Mouse (Mus musculus) intestine, postnatal 0 days (tissue): ENCODE measurements at regions not wholly inside any gene's neighbourhood (a gene's known extent, or its start where the extent isn't known, plus 50 kb on each side); places are given as distances from the start of the nearest gene placed in this dataset.

Experiments used
- ATAC-seq: fragments of 200-750 bp; cut with Nextera tagmentation; 2 replicates; pipeline ENCODE4 v1.8.0; 2017; ENCODE audit warnings: mild to moderate bottlenecking, moderate TSS enrichment, moderate library complexity
- H3K27ac ChIP-seq: fragments of 300-500 bp; sonication (generic); 2 replicates; pipeline ENCODE4 v1.5.1; 2014; ENCODE audit warnings: mild to moderate bottlenecking, low read depth, low read length, moderate library complexity
- H3K27me3 ChIP-seq: fragments of 300-500 bp; sonication (generic); replicated peaks from 2 replicates; pipeline ENCODE4 v1.6.1; 2014; ENCODE audit warnings: low read length, mixed read lengths; ENCODE audit not compliant: control insufficient read depth, insufficient read depth
- H3K36me3 ChIP-seq: fragments of 300-500 bp; sonication (generic); 2 replicates; pipeline ENCODE4 v1.6.1; 2014; ENCODE audit warnings: mild to moderate bottlenecking, moderate library complexity; ENCODE audit not compliant: control insufficient read depth, insufficient read depth
- H3K4me1 ChIP-seq: fragments of 300-500 bp; sonication (generic); replicated peaks from 2 replicates; pipeline ENCODE4 v1.6.1; 2014; ENCODE audit warnings: antibody characterized with exemption, low read length, mixed read lengths; ENCODE audit not compliant: control insufficient read depth, insufficient read depth
- H3K4me2 ChIP-seq: fragments of 300-500 bp; sonication (generic); replicated peaks from 2 replicates; pipeline ENCODE4 v1.6.1; 2014; ENCODE audit warnings: low read depth, mild to moderate bottlenecking, moderate library complexity
- H3K4me3 ChIP-seq: fragments of 300-500 bp; sonication (generic); 2 replicates; pipeline ENCODE4 v1.5.1; 2014; ENCODE audit warnings: low read depth, low read length
- H3K9ac ChIP-seq: fragments of 300-500 bp; sonication (generic); 2 replicates; pipeline ENCODE4 v1.6.1; 2014; ENCODE audit warnings: mild to moderate bottlenecking, low read depth, low read length
- H3K9me3 ChIP-seq: fragments of 300-500 bp; sonication (generic); 2 replicates; pipeline ENCODE4 v1.6.1; 2016; ENCODE audit warnings: mixed run types; ENCODE audit not compliant: control insufficient read depth
- CTCF ChIP-seq: sonication (generic); IDR thresholded peaks from 2 replicates; pipeline ENCODE4 v1.5.1; 2016; ENCODE audit warnings: low read depth, mild to moderate bottlenecking, control low read depth, antibody characterized with exemption, moderate library complexity
- WGBS: fragments of 180-500 bp; shearing (Covaris S2); extraction: QIAGEN DNeasy Blood & Tissue Kit; methylation state at CpG from one replicate; pipeline ENCODE4 v1.1.7; 2014; 5-methylcytosine and 5-hydroxymethylcytosine counted together

DNA sequence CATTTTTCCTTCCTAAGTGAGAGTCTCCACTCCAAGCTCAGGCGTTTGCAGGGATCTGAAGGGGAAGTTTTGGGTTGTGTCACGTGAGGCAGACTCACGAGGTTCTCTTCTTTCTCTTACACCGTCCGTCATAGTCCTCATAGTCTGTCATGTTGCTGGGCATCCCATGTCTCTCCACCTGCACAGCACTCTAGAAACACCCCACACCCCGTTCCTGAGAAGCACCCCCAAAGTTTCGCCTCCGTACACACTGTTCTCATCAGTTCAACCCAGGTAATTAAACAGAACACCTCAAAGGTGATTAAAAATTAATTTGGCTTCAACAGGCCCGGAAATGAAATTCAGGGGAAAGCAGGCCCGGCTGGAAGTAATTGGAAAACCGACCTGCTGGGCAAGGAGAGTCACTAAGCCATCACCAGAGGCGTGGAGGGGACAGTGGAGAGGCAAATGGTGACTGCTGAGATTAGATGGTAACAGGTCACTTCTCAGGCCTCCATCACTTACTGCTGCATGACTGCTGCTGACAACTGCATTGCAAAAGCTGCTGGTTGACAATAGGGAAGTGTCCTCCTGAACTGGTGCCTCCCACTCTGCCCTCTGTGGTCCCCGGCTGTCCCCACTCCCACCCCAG, 63.1 kb upstream of the Smndc1 start:
- WGBS: 85% methylated on average over 13 of the region's 13 CpGs
- TF ChIP-seq CTCF: no peak
- no peaks in the 10 kb centered on the region for H3K36me3 ChIP-seq

DNA sequence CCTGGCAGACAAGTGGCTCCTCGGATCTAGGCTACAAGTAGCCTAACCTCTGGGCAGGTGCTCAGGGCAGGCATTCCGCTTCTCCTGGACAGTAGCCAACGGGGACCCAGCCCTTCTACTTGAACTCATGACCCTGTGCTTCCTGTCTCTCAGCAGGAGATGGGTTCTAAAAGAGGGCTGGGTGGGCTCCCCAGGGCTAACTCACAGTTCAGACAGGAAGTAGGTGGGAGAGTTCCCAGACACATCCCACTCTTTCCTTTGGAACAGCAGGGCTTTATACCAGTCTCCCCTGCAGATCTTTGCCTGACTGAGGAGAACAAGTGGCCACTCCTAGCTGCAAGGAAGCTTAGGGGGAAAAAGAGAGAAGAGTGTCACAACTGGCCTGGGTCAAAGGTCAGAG, 62.0 kb upstream of the Smndc1 start:
- Histone ChIP-seq H3K27me3 (no peaks in the 10 kb centered on the region), H3K9me3 (no peaks in the 10 kb centered on the region), H3K36me3 (no peaks in the 10 kb centered on the region), H3K9ac (peak overlapping the region; percentile 38; the same call in 1 of the 2 replicates), H3K4me1 (peaks cover 37% of the 10 kb centered on the region), H3K4me3 (no peak overlapping the region), H3K27ac (0 out of 2 replicates have a peak overlapping the region, but pooled peaks have one; percentile 21), H3K4me2 (no peak overlapping the region)
- TF ChIP-seq CTCF: no peak
- WGBS: 22% methylated on average over 3 of the region's 3 CpGs
- ATAC-seq: no peak

More for the DNA sequence above, 63.1 kb upstream of the Smndc1 start:
- H3K27ac ChIP-seq: no peak overlapping the region
- no peak overlapping the region for H3K4me2 ChIP-seq
- H3K9me3 ChIP-seq: no peaks in the 10 kb centered on the region
- no peaks in the 10 kb centered on the region for H3K27me3 ChIP-seq
- peaks cover 33% of the 10 kb centered on the region for H3K4me1 ChIP-seq
- no peak overlapping the region for H3K9ac ChIP-seq
- no peak overlapping the region for H3K4me3 ChIP-seq
- ATAC-seq: no peak

DNA sequence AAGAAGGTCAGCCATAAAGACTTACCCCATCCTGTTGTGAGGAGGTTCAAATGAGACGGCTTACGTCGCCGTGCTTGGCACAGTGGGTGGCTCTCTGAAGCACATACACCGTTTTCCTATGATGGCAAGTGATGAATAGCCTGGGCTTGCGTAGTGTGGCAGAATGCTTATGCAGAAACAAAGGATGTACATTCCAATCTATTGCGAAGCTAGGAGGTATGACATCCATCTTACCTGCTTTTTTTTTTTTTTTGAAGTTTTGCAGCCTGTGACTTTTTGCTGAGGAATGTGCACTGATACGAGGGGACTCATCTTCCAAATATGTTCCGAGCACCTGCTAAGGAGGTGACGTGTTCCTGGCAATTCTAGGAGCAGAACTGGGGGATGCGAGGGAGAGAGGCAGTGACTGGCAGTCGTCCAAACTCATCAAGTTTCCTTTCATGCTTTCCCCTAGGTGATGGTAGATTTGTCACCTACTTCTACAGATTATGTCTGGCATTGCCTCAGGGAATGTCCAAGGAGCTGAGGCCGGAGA, 61.1 kb upstream of the Smndc1 start:
- 69% methylated on average over 13 of the region's 13 CpGs for WGBS
- Histone ChIP-seq H3K4me1 (peaks cover 37% of the 10 kb centered on the region), H3K9me3 (no peaks in the 10 kb centered on the region), H3K9ac (no peak overlapping the region), H3K27me3 (no peaks in the 10 kb centered on the region), H3K4me3 (no peak overlapping the region), H3K36me3 (no peaks in the 10 kb centered on the region), H3K27ac (peak overlapping the region; percentile 76; the same call in 1 of the 2 replicates), H3K4me2 (no peak overlapping the region)
- no peak for TF ChIP-seq CTCF
- no peak for ATAC-seq

DNA sequence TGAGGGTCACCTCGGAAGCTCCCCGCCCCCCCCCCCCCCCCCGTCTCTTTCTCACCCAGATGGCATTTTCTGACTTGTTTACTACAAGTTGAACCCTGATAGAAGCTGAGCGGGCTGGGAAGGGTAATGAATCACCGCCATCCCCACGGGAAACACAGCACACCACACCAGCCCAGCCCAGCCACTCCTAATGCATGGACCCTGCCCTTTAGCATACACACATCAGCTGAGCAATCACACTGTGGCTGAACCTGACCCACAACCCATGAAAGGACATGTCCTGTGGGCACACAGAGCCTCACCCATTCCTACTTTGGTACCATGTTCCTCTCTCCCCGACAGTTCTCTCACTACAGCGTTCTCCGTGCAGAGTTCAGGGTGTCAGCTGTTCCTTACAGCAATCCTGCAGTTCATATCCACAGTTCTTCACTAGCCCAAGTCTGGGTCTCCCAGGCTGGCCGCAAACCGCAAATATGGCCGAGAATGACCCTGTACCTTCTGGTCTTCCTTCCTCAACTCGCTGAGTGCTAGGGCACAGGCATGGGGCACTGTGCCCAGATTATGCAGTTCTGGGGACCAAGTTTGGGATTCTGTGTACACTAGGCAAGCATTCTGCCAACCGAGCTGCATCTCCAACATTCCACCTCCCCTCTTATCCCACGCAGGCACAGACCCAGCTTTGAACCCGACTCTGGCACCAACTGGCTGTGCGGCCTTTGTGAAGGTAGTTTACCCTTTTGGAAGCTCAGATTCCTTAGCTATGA, 60.4 kb upstream of the Smndc1 start:
- peak overlapping the region; percentile 27; the same call in 1 of the 2 replicates for H3K4me2 ChIP-seq
- H3K4me1 ChIP-seq: peaks cover 37% of the 10 kb centered on the region
- peak; percentile 68 for ATAC-seq
- peak overlapping the region; percentile 37; the same call in 1 of the 2 replicates for H3K9ac ChIP-seq
- WGBS: 56% methylated on average over 14 of the region's 17 CpGs
- no peaks in the 10 kb centered on the region for H3K9me3 ChIP-seq
- H3K36me3 ChIP-seq: no peaks in the 10 kb centered on the region
- peak overlapping the region; percentile 76 for H3K27ac ChIP-seq
- no peaks in the 10 kb centered on the region for H3K27me3 ChIP-seq
- no peak for TF ChIP-seq CTCF
- H3K4me3 ChIP-seq: no peak overlapping the region

DNA sequence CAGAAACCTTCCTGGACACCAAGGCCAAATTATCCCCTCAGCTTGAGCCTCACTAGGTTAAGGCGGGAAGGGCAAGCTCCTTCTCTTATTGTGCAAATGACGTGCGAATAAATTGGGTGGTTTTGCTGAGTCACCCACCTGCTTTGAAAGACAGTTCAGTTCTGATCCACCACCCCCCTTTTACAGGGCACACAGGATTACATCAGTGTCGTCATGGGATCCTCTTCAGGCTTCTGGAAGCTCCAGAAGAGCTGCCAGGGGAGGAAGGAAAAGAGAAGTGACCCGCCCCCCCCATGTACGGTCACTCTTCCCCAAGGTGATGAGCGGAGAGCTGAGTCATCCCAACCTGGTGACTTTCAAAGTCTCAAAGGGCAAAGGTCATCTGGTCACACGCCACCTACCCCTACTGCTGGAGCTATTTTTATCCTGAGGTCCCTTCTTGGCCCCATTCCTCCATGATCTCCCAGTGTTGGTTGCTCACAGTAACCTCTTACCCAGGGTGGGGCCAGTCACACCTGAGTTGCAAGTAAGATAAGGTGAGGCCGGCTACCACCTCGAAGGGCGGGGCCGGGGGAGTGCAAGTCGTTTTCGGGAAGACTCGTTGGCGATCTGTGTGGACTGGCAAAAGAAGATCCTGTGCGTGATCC, 58.9 kb upstream of the Smndc1 start:
- no peaks in the 10 kb centered on the region for H3K36me3 ChIP-seq
- H3K4me2 ChIP-seq: peak overlapping the region; percentile 30; the same call in 1 of the 2 replicates
- no peak overlapping the region for H3K4me3 ChIP-seq
- peaks cover 37% of the 10 kb centered on the region for H3K4me1 ChIP-seq
- H3K9me3 ChIP-seq: no peaks in the 10 kb centered on the region
- TF ChIP-seq CTCF: no peak
- ATAC-seq: peak; percentile 88
- no peaks in the 10 kb centered on the region for H3K27me3 ChIP-seq
- H3K27ac ChIP-seq: peak overlapping the region; percentile 76
- H3K9ac ChIP-seq: peak overlapping the region; percentile 11; the same call in 1 of the 2 replicates
- WGBS: 60% methylated on average over 17 of the region's 17 CpGs

DNA sequence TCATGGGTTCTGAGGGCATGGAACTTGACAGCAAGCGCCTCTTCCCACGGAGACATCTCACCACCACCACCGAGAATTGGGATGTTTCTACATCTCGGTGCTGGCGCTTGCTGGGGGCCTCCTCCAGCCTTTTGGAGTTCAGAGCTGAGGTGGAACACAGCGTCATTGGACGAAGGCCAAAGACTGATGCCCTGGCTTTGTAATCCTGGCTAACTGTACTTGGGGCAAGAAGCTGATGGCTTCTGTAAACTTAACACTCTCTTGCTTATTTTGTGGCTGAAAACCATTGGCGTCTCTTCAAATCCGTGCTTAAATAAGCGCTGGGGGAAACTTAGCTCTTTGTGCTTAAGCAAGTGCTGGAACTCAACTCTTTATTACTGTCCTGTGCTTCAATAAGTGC, 57.8 kb upstream of the Smndc1 start:
- no peaks in the 10 kb centered on the region for H3K9me3 ChIP-seq
- H3K9ac ChIP-seq: no peak overlapping the region
- no peak overlapping the region for H3K27ac ChIP-seq
- no peaks in the 10 kb centered on the region for H3K27me3 ChIP-seq
- peaks cover 37% of the 10 kb centered on the region for H3K4me1 ChIP-seq
- no peak for TF ChIP-seq CTCF
- H3K36me3 ChIP-seq: no peaks in the 10 kb centered on the region
- H3K4me3 ChIP-seq: no peak overlapping the region
- ATAC-seq: no peak
- 57% methylated on average over 10 of the region's 10 CpGs for WGBS
- H3K4me2 ChIP-seq: no peak overlapping the region
